Comparison of ENCODE assay signal across 8 mouse cellular contexts in the genomic region with DNA sequence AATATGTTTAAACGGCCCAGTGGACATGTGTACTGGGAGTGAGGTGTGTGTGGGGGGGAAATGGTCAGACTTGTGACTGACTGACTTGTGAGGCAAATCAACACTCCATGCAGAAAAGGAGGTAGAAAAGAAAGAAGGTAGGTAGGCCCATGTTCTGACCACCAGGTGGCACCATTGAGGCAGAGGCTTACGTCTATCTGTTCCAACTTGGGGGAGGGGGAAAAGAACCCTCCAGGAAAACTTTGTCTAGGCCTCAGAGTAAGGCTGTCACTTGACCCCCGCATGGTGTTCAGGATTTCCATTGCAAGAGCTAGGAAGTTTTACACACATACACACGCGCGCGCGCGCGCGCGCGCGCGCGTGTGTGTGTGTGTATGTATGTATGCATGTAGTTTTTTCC. TPM values are rescaled to one million over a fixed set of nuclear protein-coding genes. Genes with fewer than 3 reads are reported as not detected.
DNase-seq lines count a peak whose midpoint lies in the region; TF ChIP-seq lines count a peak whose summit lies in the region.

No protein-coding gene starts in this region.

- H3K27me3 ChIP-seq in cerebellum, adult 2 months (ENCODE audit: control insufficient read depth, insufficient read depth, low read length): no peaks in the 10 kb centered on the region
- H3K27me3 ChIP-seq in hindbrain, embryonic 10.5 days (ENCODE audit: insufficient read depth, poor library complexity, severe bottlenecking): no peaks in the 10 kb centered on the region; the same call in 1 of the 2 replicates

- no peaks in the 10 kb centered on the region; the same call in 1 of the 2 replicates for H3K4me1 ChIP-seq in cerebellum, adult 2 months (ENCODE audit: control insufficient read depth, insufficient read depth, low read length)
- peaks cover 37% of the 10 kb centered on the region; the same call in 1 of the 2 replicates for H3K4me1 ChIP-seq in hindbrain, embryonic 10.5 days (replicated peaks)

- peak overlapping the region; percentile 39 for H3K4me3 ChIP-seq in cerebellum, adult 2 months (replicated peaks; ENCODE audit: insufficient read depth, low read depth, low read length)
- H3K4me3 ChIP-seq in hindbrain, embryonic 10.5 days: peak overlapping the region; percentile 68

- H3K9me3 ChIP-seq in hindbrain, embryonic 10.5 days: no peaks in the 10 kb centered on the region

- TF ChIP-seq POLR2A in cerebellum, adult 2 months (IDR thresholded peaks at IDR 0.05; ENCODE audit: borderline replicate concordance, insufficient read depth, low read length): no peak

- no peaks in the 10 kb centered on the region for H3K36me3 ChIP-seq in hindbrain, embryonic 10.5 days

- H3K27ac ChIP-seq in cerebellum, adult 2 months (ENCODE audit: insufficient read depth, low read length): no peak overlapping the region
- no peak overlapping the region for H3K27ac ChIP-seq in hindbrain, embryonic 10.5 days

- DNase-seq in Muller cell, postnatal 12 days (ENCODE audit: inconsistent ontology term): peak; percentile 66
- DNase-seq in cerebellum, adult 2 months: peak; percentile 64 to 73
- peak; percentile 92 for DNase-seq in forelimb bud, embryonic 11.5 days (ENCODE audit: low read depth, low spot score)
- peak; percentile 82 for DNase-seq in hindbrain, embryonic 10.5 days (ENCODE audit: low spot score)
- DNase-seq in layer of hippocampus, postnatal 10 days (ENCODE audit: low spot score in 2 of 2): peak; percentile 78
- peak; percentile 89 for DNase-seq in lung, postnatal 10 days
- DNase-seq in retina, embryonic 14.5 days (ENCODE audit: low spot score): peak; percentile 95
- peak; percentile 65 to 75 for DNase-seq in thymus, postnatal 36 days

- WGBS in cerebellum, adult 2 months: 6% methylated on average over 16 of the region's 16 CpGs
- WGBS in hindbrain, embryonic 10.5 days: 20% methylated on average over 16 of the region's 16 CpGs

- peak; percentile 90 for TF ChIP-seq CTCF in cerebellum, adult 2 months (IDR thresholded peaks at IDR 0.05; ENCODE audit: borderline replicate concordance, insufficient read depth, low read depth, low read length)

RNA-seq across cellular contexts. Expression of a gene that starts 1.8 kb away (rescaled TPM):
- 13.8 and 14.3 TPM in 2 replicates for polyA plus RNA-seq in cerebellum, adult 2 months (2012; rRNA removed)
- 5.3 TPM in 2 replicates for polyA plus RNA-seq in hindbrain, embryonic 10.5 days (2016; fragmentation: Nextera tagmentation; extraction: Ambion mirVana)
- 10 to 100 TPM; 55.8 to 57.1 TPM for total RNA-seq in layer of hippocampus, postnatal 10 days (2021)

RNA-seq across cellular contexts. Expression of a gene that starts 54.7 kb away (rescaled TPM):
- polyA plus RNA-seq in cerebellum, adult 2 months (2012; rRNA removed): not detected in 2 replicates
- polyA plus RNA-seq in hindbrain, embryonic 10.5 days (2016; fragmentation: Nextera tagmentation; extraction: Ambion mirVana): not detected in 2 replicates
- not detected for total RNA-seq in layer of hippocampus, postnatal 10 days (2021)
